Mouse (Mus musculus) forebrain, embryonic 10.5 days (tissue): ENCODE measurements around the gene Trabd2b. TPM values are rescaled to one million over a fixed set of nuclear protein-coding genes. Genes with fewer than 3 reads are reported as not detected.

Experiments
- DNase-seq: peaks from one replicate; pipeline ENCODE4 v3.0.0-alpha.2; 2017; ENCODE audit warnings: low spot score; ENCODE audit errors: extremely low spot score
- H3K27ac ChIP-seq: fragments of 300-500 bp; sonication (generic); 2 replicates; pipeline ENCODE4 v1.5.1; 2016; ENCODE audit warnings: mild to moderate bottlenecking
- H3K27me3 ChIP-seq: fragments of 300-500 bp; sonication (generic); 2 replicates; pipeline ENCODE4 v1.6.1; 2016; ENCODE audit warnings: mild to moderate bottlenecking; ENCODE audit not compliant: poor library complexity, severe bottlenecking
- H3K36me3 ChIP-seq: fragments of 300-500 bp; sonication (generic); replicated peaks from 2 replicates; pipeline ENCODE4 v1.6.1; 2016; ENCODE audit warnings: mild to moderate bottlenecking, moderate library complexity
- H3K4me1 ChIP-seq: fragments of 300-500 bp; sonication (generic); 2 replicates; pipeline ENCODE4 v1.6.1; 2016
- H3K4me3 ChIP-seq: fragments of 300-500 bp; sonication (generic); 2 replicates; pipeline ENCODE4 v1.5.1; 2016; ENCODE audit warnings: mild to moderate bottlenecking, moderate library complexity
- H3K9me3 ChIP-seq: fragments of 300-500 bp; sonication (generic); 2 replicates; pipeline ENCODE4 v1.6.1; 2016; ENCODE audit warnings: mild to moderate bottlenecking, moderate library complexity
- WGBS: fragments of 180-500 bp; shearing (Covaris S2); methylation state at CpG from one replicate; pipeline ENCODE4 v1.1.7; 2016; 5-methylcytosine and 5-hydroxymethylcytosine counted together
- polyA plus RNA-seq: library from polyadenylated mRNA; unstranded; fragments of >200 nt; fragmentation: Nextera tagmentation; extraction: Ambion mirVana; gene quantifications from 2 replicates; pipeline ENCODE4 v1.2.1, GENCODE M21; 2016

Gene Trabd2b
- polyA plus RNA-seq, 1 experiment from 2014 or later, result 1.0 TPM

- H3K27me3 ChIP-seq, result no peaks in the 10 kb centered on the region
- 62% methylated on average over 6 of the region's 6 CpGs for WGBS
- no peaks in the 10 kb centered on the region for H3K9me3 ChIP-seq
- H3K4me1 ChIP-seq, result peaks cover 30% of the 10 kb centered on the region
- no peaks in the 10 kb centered on the region for H3K36me3 ChIP-seq
- no peak overlapping the region for H3K4me3 ChIP-seq
- DNase-seq, result peak; percentile 28
- peak overlapping the region; percentile 22; the same call in 1 of the 2 replicates for H3K27ac ChIP-seq
Measured at GRCm38 (mm10) chr4:114567594-114567993, 161.1 kb downstream of the Trabd2b start.

- H3K27ac ChIP-seq, result peak overlapping the region; percentile 22; the same call in 1 of the 2 replicates
- peaks cover 30% of the 10 kb centered on the region for H3K4me1 ChIP-seq
- no peak for DNase-seq
- no peak overlapping the region for H3K4me3 ChIP-seq
- H3K9me3 ChIP-seq, result no peaks in the 10 kb centered on the region
- WGBS, result 87% methylated on average over 1 of the region's 1 CpGs
- no peaks in the 10 kb centered on the region for H3K27me3 ChIP-seq
- no peaks in the 10 kb centered on the region for H3K36me3 ChIP-seq
Measured at GRCm38 (mm10) chr4:114568081-114568605, 161.6 kb downstream of the Trabd2b start.

- H3K27me3 ChIP-seq, result no peaks in the 10 kb centered on the region
- no peak overlapping the region for H3K4me3 ChIP-seq
- 57% methylated on average over 12 of the region's 12 CpGs for WGBS
- no peak for DNase-seq
- H3K36me3 ChIP-seq, result no peaks in the 10 kb centered on the region
- H3K4me1 ChIP-seq, result peaks cover 21% of the 10 kb centered on the region
- H3K9me3 ChIP-seq, result no peaks in the 10 kb centered on the region
- 0 out of 2 replicates have a peak overlapping the region, but pooled peaks have one; percentile 0 for H3K27ac ChIP-seq
Measured at GRCm38 (mm10) chr4:114578153-114578950, 171.8 kb downstream of the Trabd2b start.

GRCm38 (mm10) chr4:114583546-114584144 is 177.1 kb downstream of the Trabd2b start:
- Histone ChIP-seq H3K9me3 (no peaks in the 10 kb centered on the region), H3K27me3 (no peaks in the 10 kb centered on the region), H3K4me1 (peaks cover 8% of the 10 kb centered on the region), H3K36me3 (no peaks in the 10 kb centered on the region), H3K4me3 (no peak overlapping the region), H3K27ac (no peak overlapping the region)
- 96% methylated on average over 2 of the region's 2 CpGs for WGBS
- no peak for DNase-seq

GRCm38 (mm10) chr4:114584686-114585085 is 178.2 kb downstream of the Trabd2b start:
- Histone ChIP-seq H3K36me3 (no peaks in the 10 kb centered on the region), H3K4me3 (no peak overlapping the region), H3K27ac (no peak overlapping the region), H3K9me3 (no peaks in the 10 kb centered on the region), H3K27me3 (no peaks in the 10 kb centered on the region), H3K4me1 (no peaks in the 10 kb centered on the region)
- 97% methylated on average over 1 of the region's 1 CpGs for WGBS
- DNase-seq, result no peak

GRCm38 (mm10) chr4:114593554-114594215 is 187.2 kb downstream of the Trabd2b start:
- H3K36me3 ChIP-seq, result no peaks in the 10 kb centered on the region
- H3K4me1 ChIP-seq, result peaks cover 22% of the 10 kb centered on the region
- peak overlapping the region; percentile 60 for H3K27ac ChIP-seq
- no peak overlapping the region for H3K4me3 ChIP-seq
- no peaks in the 10 kb centered on the region for H3K27me3 ChIP-seq
- DNase-seq, result no peak
- H3K9me3 ChIP-seq, result no peaks in the 10 kb centered on the region
- WGBS, result 65% methylated on average over 13 of the region's 13 CpGs

- Histone ChIP-seq H3K9me3 (no peaks in the 10 kb centered on the region), H3K4me1 (peaks cover 23% of the 10 kb centered on the region), H3K27ac (no peak overlapping the region), H3K27me3 (no peaks in the 10 kb centered on the region), H3K4me3 (no peak overlapping the region), H3K36me3 (no peaks in the 10 kb centered on the region)
- 61% methylated on average over 2 of the region's 2 CpGs for WGBS
- DNase-seq, result no peak
Measured at GRCm38 (mm10) chr4:114595188-114595701, 188.7 kb downstream of the Trabd2b start.

- H3K36me3 ChIP-seq, result no peaks in the 10 kb centered on the region
- no peak overlapping the region for H3K27ac ChIP-seq
- no peaks in the 10 kb centered on the region for H3K27me3 ChIP-seq
- H3K9me3 ChIP-seq, result no peaks in the 10 kb centered on the region
- DNase-seq, result no peak
- H3K4me3 ChIP-seq, result no peak overlapping the region
- H3K4me1 ChIP-seq, result peaks cover 29% of the 10 kb centered on the region
Measured at GRCm38 (mm10) chr4:114599121-114599520, 192.6 kb downstream of the Trabd2b start.

GRCm38 (mm10) chr4:114601201-114602009 is 194.9 kb downstream of the Trabd2b start:
- H3K9me3 ChIP-seq, result no peaks in the 10 kb centered on the region
- H3K36me3 ChIP-seq, result no peaks in the 10 kb centered on the region
- WGBS, result 45% methylated on average over 8 of the region's 8 CpGs
- H3K4me3 ChIP-seq, result no peak overlapping the region
- no peak for DNase-seq
- 0 out of 2 replicates have a peak overlapping the region, but pooled peaks have one; percentile 30 for H3K27ac ChIP-seq
- no peaks in the 10 kb centered on the region for H3K27me3 ChIP-seq
- peaks cover 17% of the 10 kb centered on the region for H3K4me1 ChIP-seq

- Histone ChIP-seq H3K27ac (no peak overlapping the region), H3K9me3 (no peaks in the 10 kb centered on the region), H3K36me3 (no peaks in the 10 kb centered on the region), H3K4me1 (peaks cover 12% of the 10 kb centered on the region), H3K27me3 (no peaks in the 10 kb centered on the region), H3K4me3 (no peak overlapping the region)
- WGBS, result 86% methylated on average over 3 of the region's 3 CpGs
- DNase-seq, result no peak
Measured at GRCm38 (mm10) chr4:114605670-114606069, 199.1 kb downstream of the Trabd2b start.

- H3K4me3 ChIP-seq, result no peak overlapping the region
- no peak overlapping the region for H3K27ac ChIP-seq
- H3K9me3 ChIP-seq, result no peaks in the 10 kb centered on the region
- no peaks in the 10 kb centered on the region for H3K36me3 ChIP-seq
- no peak for DNase-seq
- 92% methylated on average over 2 of the region's 2 CpGs for WGBS
- no peaks in the 10 kb centered on the region for H3K27me3 ChIP-seq
- H3K4me1 ChIP-seq, result no peaks in the 10 kb centered on the region
Measured at GRCm38 (mm10) chr4:114607873-114608272, 201.3 kb downstream of the Trabd2b start.

GRCm38 (mm10) chr4:114609297-114609696 is 202.8 kb downstream of the Trabd2b start:
- Histone ChIP-seq H3K4me3 (no peak overlapping the region), H3K9me3 (no peaks in the 10 kb centered on the region), H3K27ac (no peak overlapping the region), H3K4me1 (no peaks in the 10 kb centered on the region), H3K36me3 (no peaks in the 10 kb centered on the region), H3K27me3 (no peaks in the 10 kb centered on the region)
- DNase-seq, result no peak
- WGBS, result 87% methylated on average over 4 of the region's 4 CpGs
